In the genomic region with DNA sequence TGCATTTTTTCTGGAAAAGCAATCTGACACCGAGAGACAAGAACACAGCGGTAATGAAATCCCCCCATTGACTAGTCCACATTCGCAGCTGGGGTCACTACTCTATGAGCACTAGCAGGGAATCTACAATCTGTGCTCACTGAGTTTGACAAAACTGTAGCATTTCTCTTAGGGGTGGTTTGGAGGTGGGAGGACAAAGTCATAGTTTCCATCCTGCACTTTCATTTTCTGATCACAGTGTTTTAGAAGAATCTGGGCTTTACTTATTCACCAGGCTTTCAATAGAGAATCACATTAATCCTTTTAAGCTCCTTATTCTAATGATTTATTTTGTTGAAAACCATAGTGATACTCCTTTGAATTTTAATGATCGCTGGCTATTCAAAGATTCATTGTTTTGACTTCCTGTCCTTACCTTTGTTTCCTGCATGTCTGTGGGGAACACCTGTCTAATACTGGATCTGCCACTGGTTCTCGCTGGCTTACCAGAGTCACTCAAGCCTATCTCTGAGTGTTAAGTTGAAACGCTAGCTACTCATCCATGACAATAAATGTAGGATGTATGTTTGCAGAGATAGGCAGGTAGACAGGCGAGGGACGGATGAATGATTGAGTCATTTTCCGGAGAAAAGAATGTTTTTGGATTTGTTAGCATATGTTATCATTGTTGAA, we compare ENCODE assay signal across 24 mouse cellular contexts.
DNase-seq lines count a peak whose midpoint lies in the region; ATAC-seq and TF ChIP-seq lines count a peak whose summit lies in the region.
"Had no signal": no experiment of that assay in that cellular context is flagged by ENCODE, and none has a peak within 500 bp of the region (broad histone marks: within the 10 kb centered on the region; RNA-seq: fewer than 3 reads in every experiment).

No protein-coding gene starts in this region.

- H3K27me3 ChIP-seq in midbrain, embryonic 14.5 days (ENCODE audit: control insufficient read depth, insufficient read depth, low read length): no peaks in the 10 kb centered on the region
- no peaks in the 10 kb centered on the region for H3K27me3 ChIP-seq in midbrain, embryonic 16.5 days (ENCODE audit: control insufficient read depth, insufficient read depth, low read depth, low read length)
- H3K27me3 ChIP-seq in CH12.LX (replicated peaks): no peaks in the 10 kb centered on the region
- H3K27me3 ChIP-seq in kidney, embryonic 16.5 days (ENCODE audit: insufficient read depth, low read length): no peaks in the 10 kb centered on the region
- H3K27me3 ChIP-seq: embryonic facial prominence, embryonic 13.5 days; embryonic facial prominence, embryonic 15.5 days; forebrain, embryonic 12.5 days had no signal

- H3K9me3 ChIP-seq in midbrain, embryonic 14.5 days (ENCODE audit: control insufficient read depth, low read length): no peaks in the 10 kb centered on the region
- no peaks in the 10 kb centered on the region for H3K9me3 ChIP-seq in midbrain, embryonic 16.5 days (replicated peaks; ENCODE audit: control insufficient read depth, low read length, poor library complexity, severe bottlenecking)
- no peaks in the 10 kb centered on the region for H3K9me3 ChIP-seq in CH12.LX (replicated peaks; ENCODE audit: low read length)
- no peaks in the 10 kb centered on the region for H3K9me3 ChIP-seq in kidney, embryonic 16.5 days (ENCODE audit: low read length)
- H3K9me3 ChIP-seq: embryonic facial prominence, embryonic 13.5 days; embryonic facial prominence, embryonic 15.5 days; forebrain, embryonic 10.5 days; forebrain, embryonic 12.5 days had no signal

- H3K9ac ChIP-seq in midbrain, embryonic 14.5 days (replicated peaks; ENCODE audit: low read length): no peak overlapping the region
- H3K9ac ChIP-seq in midbrain, embryonic 16.5 days (ENCODE audit: low read depth, low read length): no peak overlapping the region
- H3K9ac ChIP-seq in CH12.LX (ENCODE audit: insufficient read depth, low read depth): no peak overlapping the region
- H3K9ac ChIP-seq in kidney, embryonic 16.5 days (replicated peaks; ENCODE audit: low read length): no peak overlapping the region
- H3K9ac ChIP-seq: embryonic facial prominence, embryonic 13.5 days; embryonic facial prominence, embryonic 15.5 days; forebrain, embryonic 12.5 days had no signal

- no peak for TF ChIP-seq POLR2A in CH12.LX (IDR thresholded peaks at IDR 0.05; ENCODE audit: low read depth, low read length)

- no peaks in the 10 kb centered on the region for H3K36me3 ChIP-seq in midbrain, embryonic 14.5 days (ENCODE audit: control insufficient read depth, insufficient read depth, low read length)
- H3K36me3 ChIP-seq in midbrain, embryonic 16.5 days (ENCODE audit: control insufficient read depth, insufficient read depth, low read length): 0 out of 2 replicates have a peak, but pooled peaks cover 2% of the 10 kb centered on the region
- no peaks in the 10 kb centered on the region for H3K36me3 ChIP-seq in CH12.LX (replicated peaks in 1 of 2; ENCODE audit: control insufficient read depth in 1 of 2, insufficient read depth in 1 of 2, low read length in 1 of 2)
- H3K36me3 ChIP-seq in kidney, embryonic 16.5 days (ENCODE audit: insufficient read depth, low read length): no peaks in the 10 kb centered on the region
- H3K36me3 ChIP-seq: embryonic facial prominence, embryonic 13.5 days; embryonic facial prominence, embryonic 15.5 days; forebrain, embryonic 10.5 days; forebrain, embryonic 12.5 days had no signal

- no peak for ATAC-seq in midbrain, embryonic 14.5 days (ENCODE audit: low FRiP score, low TSS enrichment)
- no peak for ATAC-seq in midbrain, embryonic 16.5 days
- ATAC-seq in inflammation-experienced regulatory T-cells, adult 6 months: peak; percentile 72
- no peak for ATAC-seq in kidney, embryonic 16.5 days (ENCODE audit: low FRiP score, low TSS enrichment)
- ATAC-seq: forebrain, embryonic 14.5 days; forebrain, embryonic 16.5 days had no signal

- no peak overlapping the region for H3K4me3 ChIP-seq in midbrain, embryonic 14.5 days (replicated peaks; ENCODE audit: low read depth, low read length)
- no peak overlapping the region for H3K4me3 ChIP-seq in midbrain, embryonic 16.5 days (ENCODE audit: low read depth, low read length)
- no peak overlapping the region for H3K4me3 ChIP-seq in CH12.LX (replicated peaks in 1 of 3; ENCODE audit: low read depth in 2 of 3, low read length in 2 of 3, poor library complexity in 1 of 3)
- H3K4me3 ChIP-seq in kidney, embryonic 16.5 days (ENCODE audit: low read length): no peak overlapping the region
- H3K4me3 ChIP-seq: embryonic facial prominence, embryonic 13.5 days; embryonic facial prominence, embryonic 15.5 days; erythroblast, embryonic 14.5 days; forebrain, embryonic 10.5 days; forebrain, embryonic 12.5 days had no signal

- in situ Hi-C loops in CH12.LX (cut with MboI; ENCODE audit: low pct_ligation_motif_present, low pct_unique_long_range_greater_than_20kb, low sequenced_read_pairs): no loop called here

- H3K4me2 ChIP-seq in midbrain, embryonic 14.5 days (ENCODE audit: low read length): no peak overlapping the region
- no peak overlapping the region for H3K4me2 ChIP-seq in midbrain, embryonic 16.5 days (ENCODE audit: low read length)
- peak overlapping the region; percentile 75 for H3K4me2 ChIP-seq in CH12.LX (ENCODE audit: insufficient read depth, low read depth, poor library complexity, severe bottlenecking)
- H3K4me2 ChIP-seq in kidney, embryonic 16.5 days (replicated peaks; ENCODE audit: low read depth, low read length): no peak overlapping the region
- H3K4me2 ChIP-seq: embryonic facial prominence, embryonic 13.5 days; embryonic facial prominence, embryonic 15.5 days; forebrain, embryonic 12.5 days had no signal

- dilution Hi-C loops in CH12.LX (cut with MboI; ENCODE audit: extremely low pct_ligation_motif_present, extremely low pct_unique_long_range_greater_than_20kb, low sequenced_read_pairs): no loop called here

- no peak for TF ChIP-seq CTCF in CH12.LX (conservative IDR thresholded peaks at IDR 0.05 in 1 of 2, IDR thresholded peaks at IDR 0.05 in 1 of 2; ENCODE audit: low read depth in 2 of 2, low read length in 2 of 2)

- no peaks in the 10 kb centered on the region for H3K79me2 ChIP-seq in CH12.LX (replicated peaks; ENCODE audit: control insufficient read depth, extremely low read depth, insufficient read depth, poor library complexity, severe bottlenecking)

- no peak for TF ChIP-seq RAD21 in CH12.LX (IDR thresholded peaks at IDR 0.05; ENCODE audit: low read depth, low read length)

- peak overlapping the region; percentile 14; the same call in 1 of the 2 replicates for H3K27ac ChIP-seq in midbrain, embryonic 14.5 days (replicated peaks; ENCODE audit: low read depth, low read length)
- no peak overlapping the region for H3K27ac ChIP-seq in midbrain, embryonic 16.5 days (ENCODE audit: low read length)
- H3K27ac ChIP-seq in CH12.LX (ENCODE audit: insufficient read depth, low read depth): no peak overlapping the region
- no peak overlapping the region for H3K27ac ChIP-seq in kidney, embryonic 16.5 days (ENCODE audit: low read length)
- H3K27ac ChIP-seq: embryonic facial prominence, embryonic 13.5 days; embryonic facial prominence, embryonic 15.5 days; forebrain, embryonic 10.5 days; forebrain, embryonic 12.5 days had no signal

- TF ChIP-seq EP300 in CH12.LX (IDR thresholded peaks at IDR 0.05; ENCODE audit: low read length): peak; percentile 82

- intact Hi-C loops in left cerebral cortex, postnatal 10 days (cut with DNase I): no loop called here

- WGBS in midbrain, embryonic 14.5 days: 31% methylated on average over 9 of the region's 9 CpGs
- WGBS in midbrain, embryonic 16.5 days: 33% methylated on average over 9 of the region's 9 CpGs
- 60% methylated on average over 9 of the region's 9 CpGs for WGBS in kidney, embryonic 16.5 days

- H3K4me1 ChIP-seq in midbrain, embryonic 14.5 days (ENCODE audit: control insufficient read depth, insufficient read depth, low read length): peaks cover 28% of the 10 kb centered on the region
- H3K4me1 ChIP-seq in midbrain, embryonic 16.5 days (ENCODE audit: control insufficient read depth, insufficient read depth, low read length): peaks cover 28% of the 10 kb centered on the region
- peaks cover 0 to 14% of the 10 kb centered on the region in 2 experiments; a peak in 2 of 4 replicates for H3K4me1 ChIP-seq in CH12.LX (ENCODE audit: control insufficient read depth in 1 of 2, insufficient read depth in 2 of 2)
- H3K4me1 ChIP-seq in kidney, embryonic 16.5 days (ENCODE audit: insufficient read depth, low read length): no peaks in the 10 kb centered on the region
- H3K4me1 ChIP-seq: embryonic facial prominence, embryonic 13.5 days; embryonic facial prominence, embryonic 15.5 days had no signal

- no peak for DNase-seq in midbrain, embryonic 14.5 days
- DNase-seq in CD4-positive, CD25-positive, alpha-beta regulatory T cell, adult 2 months (ENCODE audit: low read depth, low spot score): peak; percentile 42
- DNase-seq in CH12.LX (ENCODE audit: extremely low read depth): peak; percentile 31
- DNase-seq in lung, postnatal 25 days (ENCODE audit: low spot score): no peak
- no peak for DNase-seq in left cerebral cortex, postnatal 10 days (ENCODE audit: extremely low spot score in 1 of 2, low spot score in 2 of 2)
- DNase-seq: adrenal gland, adult 8-10 months; adrenal gland, postnatal 14 days; adrenal gland, postnatal 36 days; cerebellum, adult 11-12 months; cerebellum, adult 2 months; cerebellum, adult 9-10 months; cerebellum, postnatal 10 days; cerebellum, postnatal 36 days; embryo, embryonic 11 days had no signal

TF ChIP-seq in CH12.LX, 34 proteins besides CTCF, POLR2A, EP300 and RAD21:
- TF ChIP-seq IRF4 (IDR thresholded peaks at IDR 0.05; ENCODE audit: low read depth, low read length) (peak; percentile 67), JUND (conservative IDR thresholded peaks at IDR 0.05; ENCODE audit: low read depth, low read length) (peak; percentile 91), UBTF (IDR thresholded peaks at IDR 0.05; ENCODE audit: low read depth, low read length) (no peak), ZMIZ1 (IDR thresholded peaks at IDR 0.05; ENCODE audit: low read depth, low read length) (no peak), GABPA (IDR thresholded peaks at IDR 0.05; ENCODE audit: insufficient replicate concordance, low read depth, low read length) (no peak), JUN (IDR thresholded peaks at IDR 0.05; ENCODE audit: insufficient read depth, low read depth, low read length) (peak; percentile 91)

Comparison
In these comparisons a context has a peak if more than half of its experiments do, and no peak if none do; other contexts are left out.
1. DNase-seq: peak in CD4-positive, CD25-positive, alpha-beta regulatory T cell, adult 2 months (single experiment) and CH12.LX (single experiment); none in midbrain, embryonic 14.5 days (single experiment), lung, postnatal 25 days (single experiment) and left cerebral cortex, postnatal 10 days (0 of 2).